Mouse (Mus musculus): ENCODE measurements around the gene Zdhhc18.

Gene Zdhhc18

GRCm38 (mm10) chr4:133649989-133650699 is at the start of gene Zdhhc18:
Zdhhc18 (minus strand) TSS chr4:133650154.
- DNase-seq = peak; percentile 88 to 92

- peak in 1 of 2 experiments; percentile 14 for DNase-seq
Measured at GRCm38 (mm10) chr4:133695363-133695762, 45.4 kb upstream of the Zdhhc18 start.

- DNase-seq = peak; percentile 57 to 74
Measured at GRCm38 (mm10) chr4:133690252-133690651, 40.3 kb upstream of the Zdhhc18 start.

GRCm38 (mm10) chr4:133688417-133689067 is 38.6 kb upstream of the Zdhhc18 start:
- DNase-seq = peak; percentile 29 to 59

GRCm38 (mm10) chr4:133687126-133687525 is 37.2 kb upstream of the Zdhhc18 start:
- no peak for DNase-seq

- no peak for DNase-seq
Measured at GRCm38 (mm10) chr4:133686512-133686911, 36.6 kb upstream of the Zdhhc18 start.

- no peak for DNase-seq
Measured at GRCm38 (mm10) chr4:133680206-133680786, 30.3 kb upstream of the Zdhhc18 start.

- no peak for DNase-seq
Measured at GRCm38 (mm10) chr4:133679629-133680028, 29.7 kb upstream of the Zdhhc18 start.

GRCm38 (mm10) chr4:133677266-133677665 is 27.3 kb upstream of the Zdhhc18 start:
- DNase-seq = no peak

- no peak for DNase-seq
Measured at GRCm38 (mm10) chr4:133676189-133676588, 26.2 kb upstream of the Zdhhc18 start.

- DNase-seq = peak; percentile 88 to 92
Measured at GRCm38 (mm10) chr4:133675594-133676016, 25.7 kb upstream of the Zdhhc18 start.

- no peak for DNase-seq
Measured at GRCm38 (mm10) chr4:133674331-133674695, 24.4 kb upstream of the Zdhhc18 start.

GRCm38 (mm10) chr4:133673666-133674330 is 23.8 kb upstream of the Zdhhc18 start:
- DNase-seq = peak; percentile 76 to 79

- DNase-seq = peak; percentile 51 to 78
Measured at GRCm38 (mm10) chr4:133672845-133673647, 23.1 kb upstream of the Zdhhc18 start.

GRCm38 (mm10) chr4:133671881-133672844 is 22.2 kb upstream of the Zdhhc18 start, which contains the start of gene Pigv:
Pigv (minus strand) TSS chr4:133672647.
- peak; percentile 95 for DNase-seq

GRCm38 (mm10) chr4:133671184-133671880 is 21.4 kb upstream of the Zdhhc18 start:
- peak; percentile 89 to 90 for DNase-seq

GRCm38 (mm10) chr4:133669652-133670210 is 19.8 kb upstream of the Zdhhc18 start:
- DNase-seq = peak in 1 of 2 experiments; percentile 45

- DNase-seq = no peak
Measured at GRCm38 (mm10) chr4:133668537-133668936, 18.6 kb upstream of the Zdhhc18 start.

GRCm38 (mm10) chr4:133666199-133666598 is 16.2 kb upstream of the Zdhhc18 start:
- DNase-seq = no peak

GRCm38 (mm10) chr4:133665118-133665517 is 15.2 kb upstream of the Zdhhc18 start:
- DNase-seq = no peak
